Mouse (Mus musculus): Measurements from ENCODE around the gene Iqch.

DNA sequence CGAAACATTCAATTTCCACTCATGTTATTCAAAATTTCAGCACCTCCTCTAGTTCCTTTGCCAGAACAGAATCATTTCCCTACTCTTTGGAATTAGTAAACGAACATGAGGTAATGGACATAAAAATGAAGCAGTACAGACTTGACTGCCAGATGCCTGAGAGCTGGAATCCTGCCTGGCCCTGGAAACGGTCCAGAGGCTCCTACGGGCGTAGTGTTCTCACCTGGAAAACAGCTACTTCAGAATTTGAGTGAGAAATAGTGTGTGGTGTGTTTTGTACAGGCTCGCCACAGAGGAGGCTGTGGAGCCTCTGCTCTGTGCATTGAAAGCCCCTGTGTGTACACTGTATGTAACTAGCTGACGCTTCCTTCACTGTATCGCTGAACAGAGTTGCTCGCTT is 5.6 kb downstream of the Iqch start:
- TF ChIP-seq CTCF (IDR thresholded peaks at IDR 0.05), result no peak; the same call in 1 of the 2 replicates
- TF ChIP-seq EP300 (IDR thresholded peaks at IDR 0.05), result no peak
